Mouse (Mus musculus) c-Kit-positive CD71-positive TER-119-positive erythroid progenitor cells, embryonic 14.5 days (primary cell): ENCODE data around the gene Zfp97.
"Not testable (repeated sequence)": the region's sequence is repeated elsewhere in the genome, so short reads cannot be mapped to it uniquely, and the experiment has no call there.

Experiments
- DNase-seq: peaks from one replicate; pipeline ENCODE4 v3.0.0-alpha.2; 2013; ENCODE audit warnings: low spot score

Gene Zfp97

DNA sequence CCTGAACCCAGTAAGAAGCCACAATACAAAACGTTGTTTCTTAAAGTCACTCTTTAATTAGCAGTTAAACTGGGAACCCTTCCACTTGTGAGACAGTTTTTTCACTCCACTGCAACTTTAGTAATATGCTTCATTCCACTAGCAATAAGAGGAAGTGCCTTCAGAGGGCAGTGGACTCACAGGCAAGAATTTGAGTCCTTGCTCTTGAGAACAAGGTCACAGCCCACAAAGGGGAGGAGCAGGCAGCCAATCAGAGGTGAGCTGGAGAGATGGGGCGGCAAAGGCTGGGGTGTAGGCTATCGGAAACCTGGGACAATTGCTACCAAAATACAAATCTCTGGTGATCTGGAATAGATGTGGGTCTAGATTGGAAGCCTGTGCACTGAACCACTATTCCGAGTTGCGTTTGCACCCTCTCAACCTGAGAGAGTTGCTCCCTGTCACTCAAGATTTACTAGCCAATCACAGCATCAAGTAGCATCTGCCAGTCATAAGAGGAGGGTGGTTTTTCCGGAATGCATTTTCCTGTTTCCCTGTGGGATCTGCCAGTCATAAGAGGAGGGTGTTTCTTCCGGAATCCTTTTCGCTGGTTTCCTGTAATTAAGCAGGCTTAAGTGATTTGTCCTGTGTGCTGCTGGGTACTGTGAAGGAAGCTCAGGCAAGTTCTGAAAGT lies at the start of gene Zfp97:
Gene Zfp97 (plus strand): TSS at position 586 of the 673 bp plus-strand sequence.
- not testable (repeated sequence) for DNase-seq

DNA sequence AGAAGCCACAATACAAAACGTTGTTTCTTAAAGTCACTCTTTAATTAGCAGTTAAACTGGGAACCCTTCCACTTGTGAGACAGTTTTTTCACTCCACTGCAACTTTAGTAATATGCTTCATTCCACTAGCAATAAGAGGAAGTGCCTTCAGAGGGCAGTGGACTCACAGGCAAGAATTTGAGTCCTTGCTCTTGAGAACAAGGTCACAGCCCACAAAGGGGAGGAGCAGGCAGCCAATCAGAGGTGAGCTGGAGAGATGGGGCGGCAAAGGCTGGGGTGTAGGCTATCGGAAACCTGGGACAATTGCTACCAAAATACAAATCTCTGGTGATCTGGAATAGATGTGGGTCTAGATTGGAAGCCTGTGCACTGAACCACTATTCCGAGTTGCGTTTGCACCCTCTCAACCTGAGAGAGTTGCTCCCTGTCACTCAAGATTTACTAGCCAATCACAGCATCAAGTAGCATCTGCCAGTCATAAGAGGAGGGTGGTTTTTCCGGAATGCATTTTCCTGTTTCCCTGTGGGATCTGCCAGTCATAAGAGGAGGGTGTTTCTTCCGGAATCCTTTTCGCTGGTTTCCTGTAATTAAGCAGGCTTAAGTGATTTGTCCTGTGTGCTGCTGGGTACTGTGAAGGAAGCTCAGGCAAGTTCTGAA lies 57.7 kb downstream of the Zfp97 start:
- DNase-seq, result not testable (repeated sequence)

DNA sequence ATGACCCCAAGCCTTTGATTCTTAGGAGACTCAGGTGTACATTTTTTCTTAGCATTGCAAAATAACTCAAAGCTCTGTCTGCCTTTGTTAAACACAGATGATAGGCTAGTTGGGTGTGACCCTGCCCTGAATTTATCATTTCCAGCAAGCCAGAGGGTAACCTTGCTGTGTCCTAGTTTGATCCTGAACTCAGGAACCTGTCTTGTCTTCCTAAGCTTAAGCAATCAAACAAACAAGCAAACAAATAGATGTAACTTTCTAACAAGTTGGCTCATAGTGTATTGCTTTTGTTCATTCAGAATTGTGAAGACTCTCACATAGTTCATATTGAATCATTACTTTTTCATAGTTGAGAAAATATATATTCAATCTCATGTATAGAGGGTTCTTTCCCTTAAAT lies 73.5 kb downstream of the Zfp97 start:
- not testable (repeated sequence) for DNase-seq

DNA sequence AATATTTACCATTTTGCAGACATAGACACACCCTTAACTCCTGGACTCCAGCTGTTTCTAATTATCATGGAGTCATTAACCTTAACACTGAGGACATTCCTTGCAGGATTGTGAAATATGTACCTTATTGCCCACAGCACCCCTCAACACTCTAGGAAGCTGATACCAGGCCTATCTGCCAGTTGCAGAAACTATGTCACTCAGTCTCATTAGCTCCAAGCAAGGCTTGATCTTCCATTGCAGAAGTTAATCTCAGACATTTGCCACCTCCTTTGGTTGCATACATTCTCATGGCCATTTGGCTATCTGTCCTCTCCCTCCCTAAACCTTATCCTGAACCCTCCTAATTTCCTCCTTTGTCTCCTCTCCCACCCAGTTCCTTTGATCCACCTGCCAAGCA lies 74.0 kb downstream of the Zfp97 start:
- DNase-seq, result no peak

DNA sequence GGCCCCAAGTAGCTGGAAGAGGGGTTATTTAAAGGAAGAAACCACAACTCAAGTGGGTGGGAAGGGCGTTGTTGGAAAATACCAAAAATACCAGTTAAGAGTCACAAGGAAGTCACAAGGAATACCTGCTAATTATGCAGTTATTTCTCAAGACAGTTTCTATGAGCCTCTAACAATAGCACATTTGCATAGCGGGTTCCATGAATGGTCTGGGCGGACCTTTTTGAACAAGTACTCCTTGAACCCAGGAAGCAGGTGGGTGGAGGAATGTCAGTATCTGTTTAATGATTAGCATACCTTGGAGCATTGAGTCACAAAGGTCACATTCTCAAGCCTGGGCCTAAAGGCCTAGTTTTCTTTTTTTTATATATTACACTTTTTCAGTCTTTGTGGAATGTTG lies 74.9 kb downstream of the Zfp97 start:
- not testable (repeated sequence) for DNase-seq
